ENCODE assay signal across 10 mouse cellular contexts in the genomic region with DNA sequence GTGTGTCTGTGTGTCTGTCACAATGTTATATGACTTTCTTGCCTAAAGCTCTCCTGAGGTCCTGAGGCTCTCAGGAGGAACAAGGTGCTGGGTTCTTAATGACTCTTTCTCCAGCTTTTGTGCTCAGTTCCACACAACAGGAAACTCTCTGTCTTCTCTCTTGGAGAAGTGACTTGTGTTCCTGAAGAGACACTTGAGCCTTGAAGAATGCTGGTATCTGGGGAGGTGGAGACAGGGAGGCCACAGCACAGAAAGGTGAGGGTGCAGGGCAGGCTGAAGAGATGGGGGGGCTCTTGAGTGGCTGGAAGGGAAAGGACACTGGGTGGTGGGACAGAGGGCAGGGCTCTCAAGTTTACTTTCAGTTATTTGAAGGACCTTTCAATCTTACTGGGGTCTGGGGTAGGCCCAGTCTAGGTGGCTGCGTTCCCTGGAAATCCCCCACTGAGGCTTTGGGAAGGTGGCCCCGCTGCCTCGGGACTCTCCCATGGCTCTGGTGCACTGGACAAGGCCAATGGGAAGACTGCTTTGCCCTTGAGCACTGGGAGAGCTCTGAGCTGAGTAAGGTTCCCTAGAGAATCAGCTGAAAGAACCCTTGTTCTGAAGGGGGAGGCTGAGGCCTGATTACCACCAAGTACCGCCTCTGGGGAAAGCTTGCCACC. TPM values are rescaled to one million over a fixed set of nuclear protein-coding genes. Genes with fewer than 3 reads are reported as not detected.
DNase-seq lines count a peak whose midpoint lies in the region; ATAC-seq lines count a peak whose summit lies in the region.
"Had no signal": no experiment of that assay in that cellular context is flagged by ENCODE, and none has a peak within 500 bp of the region (broad histone marks: within the 10 kb centered on the region; RNA-seq: fewer than 3 reads in every experiment).

No protein-coding gene starts in this region.

- DNase-seq in hindbrain, embryonic 10.5 days (ENCODE audit: low spot score) = no peak
- DNase-seq in embryonic facial prominence, embryonic 10.5 days (ENCODE audit: low spot score) = no peak
- no peak for DNase-seq in cerebellum, adult 8-10 months
- DNase-seq in thymus, postnatal 14 days = no peak
- DNase-seq in kidney, postnatal 36 days = no peak
- DNase-seq: layer of hippocampus, postnatal 36 days; thymus, postnatal 36 days had no signal

- H3K36me3 ChIP-seq in hindbrain, embryonic 10.5 days = peaks cover 16% of the 10 kb centered on the region; the same call in 1 of the 2 replicates
- H3K36me3 ChIP-seq in hindbrain, embryonic 16.5 days (ENCODE audit: control insufficient read depth, insufficient read depth, low read length) = no peaks in the 10 kb centered on the region
- H3K36me3 ChIP-seq in embryonic facial prominence, embryonic 10.5 days (replicated peaks) = peaks cover 12% of the 10 kb centered on the region
- no peaks in the 10 kb centered on the region for H3K36me3 ChIP-seq in intestine, embryonic 16.5 days (ENCODE audit: control insufficient read depth, insufficient read depth, low read length)

- no peaks in the 10 kb centered on the region for H3K27me3 ChIP-seq in hindbrain, embryonic 10.5 days (ENCODE audit: insufficient read depth, poor library complexity, severe bottlenecking)
- no peaks in the 10 kb centered on the region for H3K27me3 ChIP-seq in hindbrain, embryonic 16.5 days (replicated peaks; ENCODE audit: control insufficient read depth, insufficient read depth, low read length)
- no peaks in the 10 kb centered on the region for H3K27me3 ChIP-seq in embryonic facial prominence, embryonic 10.5 days (replicated peaks; ENCODE audit: low read depth, poor library complexity, severe bottlenecking)
- H3K27me3 ChIP-seq in intestine, embryonic 16.5 days (replicated peaks; ENCODE audit: control insufficient read depth, insufficient read depth, low read length) = no peaks in the 10 kb centered on the region

- WGBS in hindbrain, embryonic 10.5 days = 65% methylated on average over 4 of the region's 4 CpGs
- WGBS in hindbrain, embryonic 16.5 days = 71% methylated on average over 4 of the region's 4 CpGs
- 78% methylated on average over 4 of the region's 4 CpGs for WGBS in embryonic facial prominence, embryonic 10.5 days
- 68% methylated on average over 4 of the region's 4 CpGs for WGBS in intestine, embryonic 16.5 days

- peaks cover 92% of the 10 kb centered on the region for H3K4me1 ChIP-seq in hindbrain, embryonic 10.5 days (replicated peaks)
- peaks cover 30% of the 10 kb centered on the region for H3K4me1 ChIP-seq in hindbrain, embryonic 16.5 days (ENCODE audit: control insufficient read depth, insufficient read depth, low read depth, low read length)
- H3K4me1 ChIP-seq in embryonic facial prominence, embryonic 10.5 days = peaks cover 87% of the 10 kb centered on the region
- peaks cover 62% of the 10 kb centered on the region for H3K4me1 ChIP-seq in intestine, embryonic 16.5 days (ENCODE audit: control insufficient read depth, insufficient read depth, low read length)

- no peak overlapping the region for H3K4me2 ChIP-seq in hindbrain, embryonic 16.5 days (ENCODE audit: low read length)
- peak overlapping the region; percentile 11; the same call in 1 of the 2 replicates for H3K4me2 ChIP-seq in intestine, embryonic 16.5 days (ENCODE audit: low read depth, low read length)

- H3K27ac ChIP-seq in hindbrain, embryonic 10.5 days = peak overlapping the region; percentile 91
- no peak overlapping the region for H3K27ac ChIP-seq in hindbrain, embryonic 16.5 days (ENCODE audit: low read depth, low read length)
- peak overlapping the region; percentile 78 for H3K27ac ChIP-seq in embryonic facial prominence, embryonic 10.5 days (replicated peaks)
- H3K27ac ChIP-seq in intestine, embryonic 16.5 days (ENCODE audit: low read length) = peak overlapping the region; percentile 94

- H3K9ac ChIP-seq in hindbrain, embryonic 16.5 days (ENCODE audit: low read depth, low read length) = no peak overlapping the region
- peak overlapping the region; percentile 50 for H3K9ac ChIP-seq in intestine, embryonic 16.5 days (ENCODE audit: low read depth, low read length)

- no peaks in the 10 kb centered on the region for H3K9me3 ChIP-seq in hindbrain, embryonic 10.5 days
- H3K9me3 ChIP-seq in hindbrain, embryonic 16.5 days (ENCODE audit: control insufficient read depth, low read length) = no peaks in the 10 kb centered on the region
- no peaks in the 10 kb centered on the region for H3K9me3 ChIP-seq in embryonic facial prominence, embryonic 10.5 days
- no peaks in the 10 kb centered on the region for H3K9me3 ChIP-seq in intestine, embryonic 16.5 days (ENCODE audit: control insufficient read depth, low read length)

- H3K4me3 ChIP-seq in hindbrain, embryonic 10.5 days = no peak overlapping the region
- no peak overlapping the region for H3K4me3 ChIP-seq in hindbrain, embryonic 16.5 days (ENCODE audit: low read length)
- no peak overlapping the region for H3K4me3 ChIP-seq in embryonic facial prominence, embryonic 10.5 days
- no peak overlapping the region for H3K4me3 ChIP-seq in intestine, embryonic 16.5 days (ENCODE audit: low read length)

- ATAC-seq in hindbrain, embryonic 16.5 days = no peak
- no peak for ATAC-seq in intestine, embryonic 16.5 days
- 0 out of 2 replicates have a peak, but pooled peaks have one; percentile 3 for ATAC-seq in megakaryocyte progenitor cell, adult 5-6 weeks (replicated peaks; ENCODE audit: poor library complexity)

RNA-seq across cellular contexts. Expression of gene Zfp710, which starts 33.9 kb away (rescaled TPM):
- polyA plus RNA-seq in hindbrain, embryonic 10.5 days (2016; fragmentation: Nextera tagmentation; extraction: Ambion mirVana) = 37.5 and 39.3 TPM in 2 replicates
- 13.6 and 14.9 TPM in 2 replicates for polyA plus RNA-seq in hindbrain, embryonic 16.5 days (2015; fragmentation: Nextera tagmentation; extraction: Ambion mirVana)
- 21.5 and 25.2 TPM in 2 replicates for polyA plus RNA-seq in embryonic facial prominence, embryonic 10.5 days (2016; fragmentation: Nextera tagmentation; extraction: Ambion mirVana)
- polyA plus RNA-seq in intestine, embryonic 16.5 days (2015; fragmentation: Nextera tagmentation; extraction: Ambion mirVana) = 12.2 and 12.4 TPM in 2 replicates
- 18.9 and 19.3 TPM in 2 replicates for total RNA-seq in megakaryocyte progenitor cell, adult 5-6 weeks (2015)
- total RNA-seq in megakaryocyte progenitor cell, adult 5-6 weeks (2017) = 22.7 and 23.6 TPM in 2 replicates

RNA-seq across cellular contexts. Expression of gene Idh2, which starts 56.7 kb away (rescaled TPM):
- 429 and 446 TPM in 2 replicates for polyA plus RNA-seq in hindbrain, embryonic 10.5 days (2016; fragmentation: Nextera tagmentation; extraction: Ambion mirVana)
- polyA plus RNA-seq in hindbrain, embryonic 16.5 days (2015; fragmentation: Nextera tagmentation; extraction: Ambion mirVana) = 215 and 225 TPM in 2 replicates
- polyA plus RNA-seq in embryonic facial prominence, embryonic 10.5 days (2016; fragmentation: Nextera tagmentation; extraction: Ambion mirVana) = 522 and 534 TPM in 2 replicates
- polyA plus RNA-seq in intestine, embryonic 16.5 days (2015; fragmentation: Nextera tagmentation; extraction: Ambion mirVana) = 540 and 585 TPM in 2 replicates
- 267 and 274 TPM in 2 replicates for total RNA-seq in megakaryocyte progenitor cell, adult 5-6 weeks (2015)
- total RNA-seq in megakaryocyte progenitor cell, adult 5-6 weeks (2017) = 276 and 284 TPM in 2 replicates
